Mouse (Mus musculus) kidney, adult 2 months (tissue): ENCODE data around the gene Foxd2. TPM values are rescaled to one million over a fixed set of nuclear protein-coding genes. Genes with fewer than 3 reads are reported as not detected.
A peak's percentile ranks its signal among the peaks of the same experiment; 100 is the strongest.

Source experiments
- DNase-seq: peaks from one replicate; pipeline ENCODE4 v3.0.0; 2021
- H3K27ac ChIP-seq: fragments of 200-500 bp; 2 replicates; pipeline ENCODE4 v1.5.1; 2012; ENCODE audit warnings: low read depth, low read length, control low read depth, inconsistent platforms; ENCODE audit not compliant: insufficient read depth
- H3K27me3 ChIP-seq: fragments of 200-500 bp; replicated peaks from 2 replicates; pipeline ENCODE4 v1.6.1; 2012; ENCODE audit warnings: mild to moderate bottlenecking, moderate library complexity, low read length, inconsistent platforms; ENCODE audit not compliant: control insufficient read depth, insufficient read depth
- H3K36me3 ChIP-seq: fragments of 200-500 bp; 2 replicates; pipeline ENCODE4 v1.6.1; 2012; ENCODE audit warnings: mild to moderate bottlenecking, moderate library complexity, low read length, inconsistent platforms; ENCODE audit not compliant: control insufficient read depth, insufficient read depth
- H3K4me1 ChIP-seq: fragments of 200-500 bp; 2 replicates; pipeline ENCODE4 v1.6.1; 2011; ENCODE audit warnings: low read length; ENCODE audit not compliant: control insufficient read depth, insufficient read depth
- H3K4me3 ChIP-seq: fragments of 200-500 bp; 2 replicates; pipeline ENCODE4 v1.5.1; 2011; ENCODE audit warnings: mild to moderate bottlenecking, low read depth, low read length, control low read depth; ENCODE audit not compliant: insufficient read depth
- CTCF ChIP-seq: fragments of 200-500 bp; conservative IDR thresholded peaks from 2 replicates; pipeline ENCODE4 v1.5.1; 2011; ENCODE audit warnings: low read depth, mild to moderate bottlenecking, control low read depth, low read length, moderate library complexity, mixed read lengths; ENCODE audit not compliant: insufficient read depth, insufficient read length
- POLR2A ChIP-seq: fragments of 200-500 bp; IDR thresholded peaks from one replicate; pipeline ENCODE4 v1.6.1; 2011; ENCODE audit warnings: low read depth, low read length, control low read depth
- WGBS: fragments of 180-500 bp; shearing (Covaris S2); methylation state at CpG from one replicate; pipeline ENCODE4 v1.1.7; 2018; 5-methylcytosine and 5-hydroxymethylcytosine counted together
- polyA plus RNA-seq: library from polyadenylated mRNA; depleted of rRNA; stranded (reverse); fragments of >200 nt; gene quantifications from 2 replicates; pipeline ENCODE4 v1.2.3, GENCODE M21; 2012; rRNA removed

Foxd2 gene
- polyA plus RNA-seq, 1 experiment, result 1.5 TPM

DNA sequence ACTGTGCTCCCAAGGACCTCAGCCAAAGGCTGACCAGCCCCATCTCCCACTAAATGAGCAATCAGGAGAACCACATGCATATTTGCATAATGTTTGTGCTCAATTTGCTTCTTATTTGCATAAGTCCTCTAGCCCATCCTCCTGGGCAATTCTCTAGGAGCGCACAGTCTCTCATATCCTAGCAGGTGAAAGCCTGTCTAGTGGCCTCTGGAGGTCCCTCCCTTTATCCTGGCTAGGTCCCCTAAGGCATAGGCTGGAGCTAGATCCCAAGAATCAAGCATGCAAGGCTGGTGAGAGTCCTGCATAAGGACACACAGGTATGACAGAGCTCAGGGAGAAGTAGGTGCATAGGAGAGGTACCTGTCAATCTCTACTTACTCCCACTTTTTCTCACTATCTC, 26.4 kb downstream of the Foxd2 start:
- TF ChIP-seq POLR2A, result no peak
- TF ChIP-seq CTCF, result no peak
- Histone ChIP-seq H3K36me3 (no peaks in the 10 kb centered on the region), H3K4me1 (no peaks in the 10 kb centered on the region), H3K27ac (no peak overlapping the region), H3K27me3 (no peaks in the 10 kb centered on the region), H3K4me3 (no peak overlapping the region)
- WGBS, result 94% methylated on average over 1 of the region's 1 CpGs
- no peak for DNase-seq

- H3K4me3 ChIP-seq, result no peak overlapping the region
- WGBS, result 31% methylated on average over 8 of the region's 8 CpGs
Observed at GRCm38 (mm10) chr4:114876441-114876972, 32.2 kb downstream of the Foxd2 start.

GRCm38 (mm10) chr4:114869765-114870490, 38.7 kb downstream of the Foxd2 start:
- Histone ChIP-seq H3K4me1 (no peaks in the 10 kb centered on the region), H3K27ac (no peak overlapping the region), H3K4me3 (no peak overlapping the region), H3K36me3 (no peaks in the 10 kb centered on the region), H3K27me3 (no peaks in the 10 kb centered on the region)
- TF ChIP-seq POLR2A (no peak), CTCF (no peak)
- 27% methylated on average over 11 of the region's 11 CpGs for WGBS
- DNase-seq, result peak; percentile 31

More at GRCm38 (mm10) chr4:114876441-114876972, 32.2 kb downstream of the Foxd2 start:
- DNase-seq, result no peak
- H3K36me3 ChIP-seq, result no peaks in the 10 kb centered on the region
- no peaks in the 10 kb centered on the region for H3K27me3 ChIP-seq
- TF ChIP-seq POLR2A (no peak), CTCF (no peak)
- H3K27ac ChIP-seq, result no peak overlapping the region
- H3K4me1 ChIP-seq, result no peaks in the 10 kb centered on the region

DNA sequence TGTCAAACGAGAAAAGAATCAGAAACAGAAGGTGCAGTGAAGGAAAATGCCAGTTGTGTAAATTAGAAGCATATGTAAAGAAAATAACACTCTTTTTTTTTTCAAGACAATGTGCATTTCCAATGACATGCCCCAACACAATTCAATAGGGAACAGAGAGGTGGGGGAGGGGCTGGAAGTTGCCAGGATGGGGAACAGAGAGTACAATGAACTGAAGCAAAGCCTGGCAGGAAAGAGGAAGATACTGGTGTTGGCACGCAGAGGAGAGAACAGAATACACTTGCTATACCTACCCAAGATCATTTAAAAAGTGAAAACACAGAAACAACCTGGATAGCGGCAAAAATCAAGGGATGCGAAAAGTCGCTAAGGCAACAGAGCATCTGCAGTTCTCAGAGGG, 45.5 kb downstream of the Foxd2 start:
- Histone ChIP-seq H3K36me3 (no peaks in the 10 kb centered on the region), H3K27ac (no peak overlapping the region), H3K4me3 (no peak overlapping the region), H3K4me1 (no peaks in the 10 kb centered on the region), H3K27me3 (no peaks in the 10 kb centered on the region)
- WGBS, result 83% methylated on average over 5 of the region's 5 CpGs
- TF ChIP-seq CTCF (no peak), POLR2A (no peak)
- DNase-seq, result no peak

DNA sequence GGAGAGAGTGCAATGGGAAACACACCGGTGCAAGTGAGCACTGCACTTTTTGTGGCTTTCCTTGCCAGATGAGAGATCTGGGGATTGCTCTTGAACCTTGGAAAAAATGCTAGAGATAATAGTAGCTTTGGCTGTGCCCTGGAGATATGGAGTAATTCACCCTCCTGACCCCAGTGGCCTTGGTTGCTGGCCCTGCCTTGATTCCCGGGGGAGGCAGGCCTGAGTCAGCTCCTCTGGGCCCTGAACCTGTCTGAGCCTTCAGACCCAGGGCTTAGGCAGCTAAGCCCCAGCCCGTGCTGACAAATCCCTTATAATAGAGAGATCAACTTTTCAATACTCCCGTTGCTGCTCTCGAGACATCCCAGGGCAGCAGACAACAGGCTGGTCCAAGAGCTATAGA, 50.2 kb downstream of the Foxd2 start:
- Histone ChIP-seq H3K27me3 (no peaks in the 10 kb centered on the region), H3K4me3 (no peak overlapping the region), H3K36me3 (no peaks in the 10 kb centered on the region), H3K27ac (no peak overlapping the region), H3K4me1 (no peaks in the 10 kb centered on the region)
- DNase-seq, result no peak
- TF ChIP-seq POLR2A (no peak), CTCF (no peak)
- WGBS, result 54% methylated on average over 5 of the region's 5 CpGs

Other genes with a start within 250 kb of the Foxd2 start
- not detected in 2 replicates for gene Gm12830, start 87.2 kb downstream of the Foxd2 start, polyA plus RNA-seq
- gene Foxe3, start 17.1 kb upstream of the Foxd2 start, polyA plus RNA-seq, result not detected in 2 replicates
- gene Cmpk1, start 78.4 kb upstream of the Foxd2 start, polyA plus RNA-seq, result 26.1 and 26.3 TPM in 2 replicates
- 0.11 and 0.13 TPM in 2 replicates for gene Stil, start 91.3 kb upstream of the Foxd2 start, polyA plus RNA-seq
- gene Tal1, start 147.6 kb upstream of the Foxd2 start, polyA plus RNA-seq, result 1.7 and 1.8 TPM in 2 replicates
- 3,641 and 4,008 TPM in 2 replicates for gene Pdzk1ip1, start 179.8 kb upstream of the Foxd2 start, polyA plus RNA-seq
- gene Cyp4x1, start 225.4 kb upstream of the Foxd2 start, polyA plus RNA-seq, result 0.04 and 0.06 TPM in 2 replicates